Mouse (Mus musculus) limb, embryonic 15.5 days (tissue): ENCODE measurements at regions not wholly inside any gene's neighbourhood (a gene's known extent, or its start where the extent isn't known, plus 50 kb on each side); places are given as distances from the start of the nearest gene placed in this dataset.

Experiments
- ATAC-seq: fragments of 200-750 bp; cut with Nextera tagmentation; 2 replicates; pipeline ENCODE4 v1.8.0; 2017; ENCODE audit warnings: low read depth, moderate TSS enrichment; ENCODE audit not compliant: insufficient number of reproducible peaks, low FRiP score, low TSS enrichment
- H3K27ac ChIP-seq: fragments of 300-500 bp; sonication (generic); 2 replicates; pipeline ENCODE4 v1.5.1; 2015; ENCODE audit warnings: moderate library complexity, mild to moderate bottlenecking, inconsistent platforms
- H3K27me3 ChIP-seq: fragments of 300-500 bp; sonication (generic); 2 replicates; pipeline ENCODE4 v1.6.1; 2015; ENCODE audit warnings: inconsistent platforms
- H3K36me3 ChIP-seq: fragments of 300-500 bp; sonication (generic); 2 replicates; pipeline ENCODE4 v1.6.1; 2015; ENCODE audit warnings: inconsistent platforms
- H3K4me1 ChIP-seq: fragments of 300-500 bp; sonication (generic); 2 replicates; pipeline ENCODE4 v1.6.1; 2015; ENCODE audit warnings: inconsistent platforms
- H3K4me2 ChIP-seq: fragments of 300-500 bp; sonication (generic); 2 replicates; pipeline ENCODE4 v1.6.1; 2015; ENCODE audit warnings: mild to moderate bottlenecking, inconsistent platforms
- H3K4me3 ChIP-seq: fragments of 300-500 bp; sonication (generic); 2 replicates; pipeline ENCODE4 v1.5.1; 2015; ENCODE audit warnings: mild to moderate bottlenecking, inconsistent platforms
- H3K9ac ChIP-seq: fragments of 300-500 bp; sonication (generic); 2 replicates; pipeline ENCODE4 v1.6.1; 2015; ENCODE audit warnings: inconsistent platforms
- H3K9me3 ChIP-seq: fragments of 300-500 bp; sonication (generic); 2 replicates; pipeline ENCODE4 v1.6.1; 2016; ENCODE audit warnings: inconsistent platforms
- WGBS: fragments of 180-500 bp; shearing (Covaris S2); methylation state at CpG from one replicate; pipeline ENCODE4 v1.1.7; 2015; 5-methylcytosine and 5-hydroxymethylcytosine counted together

GRCm38 (mm10) chr16:18718040-18718439 is 58.6 kb upstream of the Cldn5 start:
- H3K9ac ChIP-seq, result no peak overlapping the region
- no peak overlapping the region for H3K4me2 ChIP-seq
- no peaks in the 10 kb centered on the region for H3K9me3 ChIP-seq
- WGBS, result 37% methylated on average over 2 of the region's 2 CpGs
- ATAC-seq, result no peak
- H3K36me3 ChIP-seq, result no peaks in the 10 kb centered on the region
- no peak overlapping the region for H3K4me3 ChIP-seq
- H3K27me3 ChIP-seq, result 0 out of 2 replicates have a peak, but pooled peaks cover 4% of the 10 kb centered on the region
- no peak overlapping the region for H3K27ac ChIP-seq
- no peaks in the 10 kb centered on the region for H3K4me1 ChIP-seq

- H3K4me3 ChIP-seq, result no peak overlapping the region
- H3K4me2 ChIP-seq, result no peak overlapping the region
- no peak overlapping the region for H3K9ac ChIP-seq
- no peak overlapping the region for H3K27ac ChIP-seq
- H3K9me3 ChIP-seq, result no peaks in the 10 kb centered on the region
- 51% methylated on average over 13 of the region's 13 CpGs for WGBS
- H3K36me3 ChIP-seq, result no peaks in the 10 kb centered on the region
- 0 out of 2 replicates have a peak, but pooled peaks cover 4% of the 10 kb centered on the region for H3K27me3 ChIP-seq
- H3K4me1 ChIP-seq, result no peaks in the 10 kb centered on the region
- no peak for ATAC-seq
These were observed 56.0 kb upstream of the Cldn5 start for GRCm38 (mm10) chr16:18720433-18721233.

DNA sequence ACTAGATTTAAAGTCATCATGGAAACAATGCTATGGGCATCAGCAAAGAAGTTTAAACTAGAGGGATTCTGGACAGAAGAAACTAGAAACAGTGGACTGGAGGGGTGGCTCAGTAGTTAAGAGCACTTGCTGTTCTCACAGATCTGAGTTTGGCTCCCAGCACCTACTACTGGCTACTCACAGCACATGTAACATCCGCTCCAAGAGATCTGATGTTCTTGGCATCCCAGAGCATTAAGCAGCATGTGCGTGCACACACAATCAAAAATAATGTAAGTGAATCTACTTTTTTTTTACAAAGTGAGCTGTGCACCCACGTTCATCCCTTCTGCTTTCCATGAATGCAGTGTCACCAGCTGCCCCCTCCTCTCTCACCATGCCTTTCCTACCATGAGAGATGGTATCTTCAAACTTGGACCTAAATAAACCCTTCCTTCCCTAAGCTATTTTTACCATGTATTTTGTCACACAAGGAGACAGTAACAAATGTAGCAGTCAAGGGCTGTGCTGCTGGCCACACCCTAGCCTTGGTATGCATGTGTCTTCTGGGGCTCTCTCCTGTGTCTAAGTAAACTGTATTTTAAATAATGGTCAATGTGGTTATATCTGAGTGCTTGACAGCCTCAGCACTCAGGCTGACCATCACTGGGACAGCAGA is 53.3 kb upstream of the Cldn5 start:
- Histone ChIP-seq H3K9ac (no peak overlapping the region), H3K27me3 (0 out of 2 replicates have a peak, but pooled peaks cover 4% of the 10 kb centered on the region), H3K36me3 (no peaks in the 10 kb centered on the region), H3K4me2 (no peak overlapping the region), H3K4me1 (no peaks in the 10 kb centered on the region), H3K4me3 (no peak overlapping the region), H3K9me3 (no peaks in the 10 kb centered on the region), H3K27ac (no peak overlapping the region)
- 79% methylated on average over 3 of the region's 3 CpGs for WGBS
- no peak for ATAC-seq

DNA sequence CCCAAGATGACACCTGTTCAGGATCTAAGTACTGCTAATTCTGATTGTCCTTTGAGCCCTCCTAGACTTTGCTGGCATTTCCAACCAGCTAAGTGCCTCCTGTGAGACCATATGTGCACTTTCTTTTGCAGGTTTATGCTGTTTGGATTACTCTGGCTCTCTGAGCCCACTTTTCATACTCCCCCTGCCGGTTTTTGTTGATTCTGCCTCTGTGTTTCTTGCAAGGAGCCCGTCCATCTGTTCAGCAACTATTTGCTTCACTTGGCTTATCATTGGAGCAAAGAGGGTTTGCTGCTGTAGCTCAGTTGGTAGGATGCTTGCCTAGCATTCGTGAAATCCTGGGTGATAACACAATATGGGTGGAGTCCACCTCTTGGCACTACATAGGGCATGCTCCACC is 52.8 kb upstream of the Cldn5 start:
- Histone ChIP-seq H3K27ac (no peak overlapping the region), H3K9ac (no peak overlapping the region), H3K36me3 (no peaks in the 10 kb centered on the region), H3K4me2 (no peak overlapping the region), H3K4me1 (no peaks in the 10 kb centered on the region), H3K4me3 (no peak overlapping the region), H3K9me3 (no peaks in the 10 kb centered on the region), H3K27me3 (0 out of 2 replicates have a peak, but pooled peaks cover 4% of the 10 kb centered on the region)
- 46% methylated on average over 3 of the region's 3 CpGs for WGBS
- ATAC-seq, result no peak

DNA sequence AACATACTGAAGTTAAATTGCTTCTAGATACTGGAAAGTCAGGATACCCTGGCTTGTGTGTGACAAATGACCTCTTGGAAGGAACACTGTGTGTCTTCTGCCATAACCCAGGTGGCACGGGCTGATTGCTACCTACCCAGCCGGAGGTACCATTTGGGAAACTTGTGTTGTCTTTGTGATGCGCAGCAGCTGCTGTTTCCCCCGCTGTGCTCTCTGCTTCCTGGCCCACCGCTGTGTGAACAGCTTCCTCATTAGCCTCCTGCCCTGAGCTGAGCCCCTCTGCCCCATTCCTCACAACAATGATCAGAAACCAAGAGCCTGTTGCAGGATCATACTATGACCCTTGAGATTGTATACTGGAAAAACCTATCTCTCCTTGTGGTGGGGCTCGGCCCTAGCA is 51.9 kb upstream of the Cldn5 start:
- Histone ChIP-seq H3K4me3 (no peak overlapping the region), H3K9ac (no peak overlapping the region), H3K4me2 (no peak overlapping the region), H3K4me1 (no peaks in the 10 kb centered on the region), H3K9me3 (no peaks in the 10 kb centered on the region), H3K27ac (no peak overlapping the region), H3K27me3 (0 out of 2 replicates have a peak, but pooled peaks cover 4% of the 10 kb centered on the region), H3K36me3 (no peaks in the 10 kb centered on the region)
- 28% methylated on average over 6 of the region's 6 CpGs for WGBS
- no peak for ATAC-seq
